Mouse (Mus musculus) ovary, adult 10 weeks (tissue): ENCODE results near the gene Tex21. TPM values are rescaled to one million over a fixed set of nuclear protein-coding genes. Genes with fewer than 3 reads are reported as not detected.

ENCODE experiments used
- polyA plus RNA-seq: library from polyadenylated mRNA; stranded (reverse); fragments of 350-450 nt; fragmentation: Illumina TruSeq; extraction: RNeasy Lipid Tissue Mini Kit (QIAGEN cat#74804); gene quantifications from one replicate; pipeline ENCODE4 v1.2.3, GENCODE M21; 2014

The Tex21 gene
- polyA plus RNA-seq = 0.57 TPM

GRCm38 (mm10) chr12:76246646-76247045 is at the start of gene Tex21:
Gene Tex21, minus strand, starts transcription at chr12:76246746.

DNA sequence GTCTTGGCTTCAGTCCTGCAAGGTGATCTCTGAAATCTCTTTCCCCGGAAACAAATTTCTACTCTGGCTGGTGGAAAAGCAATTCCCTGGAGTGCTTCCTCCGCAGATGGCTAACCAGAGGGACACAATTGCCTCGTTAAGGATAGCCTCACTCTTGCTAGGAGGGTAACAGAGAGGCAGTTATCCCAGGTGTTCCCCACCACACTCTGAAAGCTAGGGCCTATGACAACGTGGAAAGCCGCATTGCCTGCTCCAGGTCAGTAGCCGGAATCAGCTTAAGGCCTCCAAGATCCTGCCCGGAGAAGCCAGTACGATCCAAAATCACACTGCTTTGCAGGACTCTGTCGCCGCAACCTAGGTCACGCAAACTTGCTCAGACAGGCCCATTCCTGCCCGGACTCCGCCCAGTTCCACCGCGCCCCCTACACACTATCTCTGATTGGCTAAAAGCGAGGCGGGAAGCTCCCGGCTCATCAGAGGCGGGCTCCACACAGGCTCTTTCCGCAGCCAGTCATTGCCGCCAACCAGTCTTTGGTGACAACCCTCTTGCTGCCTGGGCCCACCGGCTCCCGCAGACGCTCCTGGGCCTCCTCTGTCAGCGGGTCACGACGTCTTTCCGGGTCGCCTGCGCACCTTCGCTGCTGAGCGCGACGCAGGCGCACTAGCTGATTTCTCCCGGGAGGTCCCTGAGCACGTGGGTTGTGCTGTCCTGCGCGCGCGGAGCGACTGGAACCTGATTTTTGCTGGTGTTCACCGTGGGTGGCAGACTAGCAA is 8.4 kb upstream of the Tex21 start, which contains the start of gene Mthfd1:
Gene Mthfd1 (plus strand): TSS at position 574 of the 774 bp plus-strand sequence.

GRCm38 (mm10) chr12:76177000-76177863 is 69.3 kb downstream of the Tex21 start, which contains the start of gene Esr2:
Gene Esr2, minus strand, starts transcription at chr12:76177259.

Other genes with a start within 250 kb of the Tex21 start
- gene Esr2, start 69.5 kb downstream of the Tex21 start, polyA plus RNA-seq = 87.7 TPM
- gene Mthfd1, start 8.6 kb upstream of the Tex21 start, polyA plus RNA-seq = 21.8 TPM
- gene Akap5, start 78.1 kb upstream of the Tex21 start, polyA plus RNA-seq = 3.0 TPM
- gene Zbtb25, start 122.9 kb upstream of the Tex21 start, polyA plus RNA-seq = 44.6 TPM
- gene Zbtb1, start 123.5 kb upstream of the Tex21 start, polyA plus RNA-seq = 19.5 TPM
- 15.7 TPM for gene Hspa2, start 157.4 kb upstream of the Tex21 start, polyA plus RNA-seq
- 5.9 TPM for gene Ppp1r36, start 170.8 kb upstream of the Tex21 start, polyA plus RNA-seq